In genomic region chr3:34111941-34112685, GRCm38 (mm10) we compare ENCODE assay signal across 16 mouse cellular contexts.
"Had no signal": no experiment of that assay in that cellular context is flagged by ENCODE, and none has a peak within 500 bp of the region (broad histone marks: within the 10 kb centered on the region; RNA-seq: fewer than 3 reads in every experiment).

No protein-coding gene starts in this region.

- H3K4me2 ChIP-seq: liver, embryonic 11.5 days; liver, embryonic 15.5 days; neural tube, embryonic 12.5 days had no signal

- H3K4me1 ChIP-seq: limb, embryonic 10.5 days; liver, embryonic 15.5 days; neural tube, embryonic 12.5 days had no signal

- DNase-seq: lung, adult 2 months; lung, postnatal 36 days; midbrain, embryonic 14.5 days; retina, postnatal 1 day; right cerebral cortex, postnatal 4 days; spleen, adult 18-20 months; thymus, adult 18-20 months; thymus, postnatal 14 days had no signal

- H3K27me3 ChIP-seq: liver, embryonic 15.5 days; neural tube, embryonic 12.5 days had no signal

- H3K4me3 ChIP-seq: layer of hippocampus, adult 2 months; limb, embryonic 10.5 days; liver, embryonic 15.5 days; neural tube, embryonic 12.5 days had no signal

- ATAC-seq: inflammation-experienced regulatory T-cells, adult 6 months; intestine, postnatal 0 days; lung, postnatal 0 days had no signal

- H3K9ac ChIP-seq: liver, embryonic 15.5 days; neural tube, embryonic 12.5 days had no signal

- H3K36me3 ChIP-seq: limb, embryonic 10.5 days; liver, embryonic 15.5 days; neural tube, embryonic 12.5 days had no signal

- H3K9me3 ChIP-seq: limb, embryonic 10.5 days; liver, embryonic 15.5 days; neural tube, embryonic 12.5 days had no signal

- H3K27ac ChIP-seq: layer of hippocampus, adult 2 months; limb, embryonic 10.5 days; liver, embryonic 15.5 days; neural tube, embryonic 12.5 days had no signal
